Mouse (Mus musculus) central nervous system, embryonic 14 days (tissue): Measurements from ENCODE around the gene Eif4b. TPM values are rescaled to one million over a fixed set of nuclear protein-coding genes. Genes with fewer than 3 reads are reported as not detected.

Source experiments
- polyA plus RNA-seq: library from polyadenylated mRNA; depleted of rRNA; stranded (reverse); fragments of >200 nt; gene quantifications from 2 replicates; pipeline ENCODE4 v1.2.3, GENCODE M21; 2012; rRNA removed

The Eif4b gene
- 183 TPM in 2 replicates for polyA plus RNA-seq

DNA sequence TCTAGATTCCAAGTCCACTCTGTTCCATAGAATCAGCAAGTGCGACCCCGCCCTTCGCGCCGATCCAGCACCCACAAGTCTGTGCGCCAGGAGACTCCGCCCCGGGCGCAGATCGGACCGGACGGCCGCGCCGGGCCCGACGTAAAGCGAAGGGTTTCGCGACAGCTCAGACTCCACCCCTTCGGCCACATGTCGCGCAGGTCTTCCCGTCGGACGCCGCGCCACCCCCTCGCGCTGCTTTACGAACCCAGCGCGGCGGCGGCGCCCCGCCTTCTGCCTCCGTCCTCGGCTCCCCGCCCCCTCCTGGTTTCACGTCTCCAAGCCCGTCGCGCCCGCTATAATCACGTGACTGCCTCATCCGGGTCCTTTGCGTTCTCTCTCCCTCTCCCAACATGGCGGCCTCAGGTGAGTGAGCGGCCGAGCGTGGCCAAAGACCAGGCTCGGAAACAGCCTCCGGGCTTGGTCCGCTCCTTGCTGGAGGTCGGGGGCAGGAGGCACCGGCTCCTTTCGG lies at the start of gene Eif4b:
Eif4b (plus strand) TSS at position 215 of the 511 bp plus-strand sequence.

DNA sequence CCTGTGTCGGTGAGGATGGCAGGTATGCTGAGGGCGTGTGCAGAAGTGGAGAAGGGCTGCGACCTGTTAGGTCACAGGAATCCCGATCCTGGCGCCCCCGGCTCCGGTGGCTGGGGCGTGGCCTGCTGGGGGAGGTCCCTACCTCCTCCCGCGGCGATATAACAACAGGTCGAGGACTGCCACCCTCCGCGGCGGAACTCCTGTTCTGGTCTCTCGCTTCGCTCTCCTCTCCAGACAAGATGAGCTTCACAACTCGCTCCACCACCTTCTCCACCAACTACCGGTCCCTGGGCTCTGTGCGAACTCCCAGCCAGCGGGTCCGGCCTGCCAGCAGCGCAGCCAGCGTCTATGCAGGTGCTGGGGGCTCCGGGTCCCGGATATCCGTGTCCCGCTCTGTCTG lies 45.5 kb upstream of the Eif4b start, which contains the start of gene Krt18:
Krt18 (plus strand) TSS at position 141 of the 400 bp plus-strand sequence.

DNA sequence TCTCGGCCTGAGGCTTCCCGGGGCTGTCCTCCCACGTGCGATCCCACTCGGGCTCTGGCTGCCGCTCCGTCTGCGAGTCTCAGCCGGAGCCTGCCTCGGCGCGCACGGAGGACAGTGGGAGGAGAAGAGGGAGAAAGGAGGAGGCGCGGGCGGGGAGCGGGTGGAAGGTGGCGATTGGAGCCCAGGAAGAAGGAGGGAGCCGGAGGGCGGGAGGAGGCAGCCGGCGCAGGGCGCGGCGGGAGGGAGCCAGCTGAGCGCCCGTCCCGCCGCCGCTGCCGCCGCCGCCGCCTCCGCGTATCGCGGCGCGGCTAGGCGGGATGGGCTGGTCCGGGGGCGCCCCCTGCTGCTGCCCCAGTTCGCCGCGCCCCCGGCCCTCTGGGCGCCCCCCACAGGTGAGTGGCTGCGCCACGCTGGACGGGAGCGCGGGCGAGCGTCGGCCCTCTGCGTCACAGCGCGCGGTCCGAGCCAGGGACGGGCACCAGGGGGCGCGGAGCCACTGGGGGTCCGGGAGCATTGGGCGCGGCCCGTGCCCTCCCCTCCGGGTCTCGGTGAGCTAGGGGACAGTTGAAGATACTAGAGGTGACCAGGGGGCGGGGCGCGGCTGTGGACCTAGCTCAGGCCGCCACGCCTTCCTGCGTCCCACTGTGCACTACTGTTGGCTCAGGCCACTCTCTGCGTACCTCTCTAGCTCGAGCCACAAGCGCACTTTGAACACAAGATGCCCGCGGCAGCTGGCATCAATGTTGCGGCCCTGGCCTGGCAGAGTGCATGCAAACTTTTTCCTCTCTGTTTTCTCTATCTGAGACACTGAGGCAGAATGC lies 26.8 kb downstream of the Eif4b start, which contains the start of gene Tns2:
Tns2 (plus strand) TSS at position 253 of the 821 bp plus-strand sequence.

DNA sequence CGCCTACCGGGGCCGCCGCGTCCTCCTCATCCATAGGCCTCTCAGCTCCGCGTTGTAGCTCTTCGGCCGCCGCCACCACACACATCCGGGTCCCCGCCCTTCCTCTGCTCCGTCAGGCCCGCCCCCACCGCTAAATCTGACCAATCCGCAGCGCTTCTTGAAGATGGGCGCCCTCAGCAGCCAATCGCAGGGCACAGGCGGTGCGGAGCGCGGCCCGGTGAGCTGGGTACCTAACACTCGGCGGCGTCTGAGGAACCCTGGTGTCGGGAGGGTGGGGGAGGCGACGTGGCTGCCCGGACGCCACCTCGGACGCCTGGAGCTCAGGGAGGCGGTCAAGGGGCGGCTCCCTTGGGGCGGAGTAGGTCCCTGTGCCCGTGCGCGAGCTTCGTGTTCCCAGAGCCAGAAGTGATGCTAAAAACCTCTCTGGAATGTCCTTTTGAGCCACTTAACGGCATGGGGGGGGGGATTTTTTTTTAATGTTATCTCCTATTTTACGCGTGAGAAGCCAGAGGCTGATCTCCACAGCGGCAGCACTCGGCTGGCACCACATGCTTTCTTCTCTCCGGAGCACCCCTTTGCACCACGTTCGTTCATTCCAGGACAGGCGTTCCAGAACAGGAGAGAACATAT lies 62.7 kb downstream of the Eif4b start, which contains the start of gene Spryd3:
Spryd3 (minus strand) TSS at position 106 of the 630 bp plus-strand sequence.

GRCm38 (mm10) chr15:102144274-102144711 lies 70.7 kb downstream of the Eif4b start, which contains the start of gene Igfbp6:
Igfbp6 (plus strand) TSS chr15:102144362.

Other genes with a start within 250 kb of the Eif4b start
- 8.5 and 15.9 TPM in 2 replicates for gene Krt1, start 223.0 kb upstream of the Eif4b start, polyA plus RNA-seq
- gene Krt77, start 204.1 kb upstream of the Eif4b start, polyA plus RNA-seq, result 0.39 and 1.2 TPM in 2 replicates
- not detected in 2 replicates for gene Krt76, start 180.9 kb upstream of the Eif4b start, polyA plus RNA-seq
- gene Krt4, start 149.0 kb upstream of the Eif4b start, polyA plus RNA-seq, result 0.07 and 3.0 TPM in 2 replicates
- 0.25 and 0.35 TPM in 2 replicates for gene Krt79, start 133.4 kb upstream of the Eif4b start, polyA plus RNA-seq
- 0.02 TPM in 1 of 2 replicates, not detected in the other for gene Krt78, start 119.5 kb upstream of the Eif4b start, polyA plus RNA-seq
- gene Krt8, start 69.3 kb upstream of the Eif4b start, polyA plus RNA-seq, result 2.3 and 7.2 TPM in 2 replicates
- gene Krt18, start 45.6 kb upstream of the Eif4b start, polyA plus RNA-seq, result 2.3 and 5.3 TPM in 2 replicates
- gene Tns2, start 26.6 kb downstream of the Eif4b start, polyA plus RNA-seq, result 15.9 and 36.1 TPM in 2 replicates
- gene Spryd3, start 62.5 kb downstream of the Eif4b start, polyA plus RNA-seq, result 61.2 and 70.4 TPM in 2 replicates
- 0.98 and 2.7 TPM in 2 replicates for gene Igfbp6, start 70.6 kb downstream of the Eif4b start, polyA plus RNA-seq
- gene Soat2, start 76.8 kb downstream of the Eif4b start, polyA plus RNA-seq, result 0.20 and 0.25 TPM in 2 replicates
- 104 and 115 TPM in 2 replicates for gene Zfp740, start 129.5 kb downstream of the Eif4b start, polyA plus RNA-seq
- gene Csad, start 131.0 kb downstream of the Eif4b start, polyA plus RNA-seq, result 53.4 and 66.2 TPM in 2 replicates
- gene Itgb7, start 158.2 kb downstream of the Eif4b start, polyA plus RNA-seq, result 0.44 and 1.0 TPM in 2 replicates
- gene Rarg, start 183.7 kb downstream of the Eif4b start, polyA plus RNA-seq, result 10.4 and 29.3 TPM in 2 replicates
- 0.32 and 0.73 TPM in 2 replicates for gene Gm9918, start 196.8 kb downstream of the Eif4b start, polyA plus RNA-seq
- 39.0 and 40.3 TPM in 2 replicates for gene Mfsd5, start 205.7 kb downstream of the Eif4b start, polyA plus RNA-seq
- 16.3 and 17.7 TPM in 2 replicates for gene Espl1, start 222.5 kb downstream of the Eif4b start, polyA plus RNA-seq